Mouse (Mus musculus) MEL (cell line): ENCODE measurements around the gene Olfr320.

Experiments
- CHD1 ChIP-seq: IDR thresholded peaks from 2 replicates; pipeline ENCODE4 v1.6.1; 2012; ENCODE audit warnings: low read depth, mild to moderate bottlenecking, inconsistent platforms, low read length, improper control_type of control experiment
- CTCF ChIP-seq, 3 experiments: IDR thresholded peaks in 2 of 3; conservative IDR thresholded peaks in 1 of 3; 2 replicates each; pipeline ENCODE4 v1.5.1; 2011 to 2012; ENCODE audit warnings: low read length in 3 of 3, low read depth in 2 of 3, mild to moderate bottlenecking in 2 of 3, improper control_type of control experiment in 1 of 3, inconsistent platforms in 1 of 3, mixed read lengths in 1 of 3, moderate library complexity in 1 of 3; ENCODE audit not compliant: control insufficient read depth in 1 of 3, insufficient read depth in 1 of 3, poor library complexity in 1 of 3, severe bottlenecking in 1 of 3
- HCFC1 ChIP-seq: IDR thresholded peaks from 2 replicates; pipeline ENCODE4 v1.6.1; 2012; ENCODE audit warnings: low read depth, mild to moderate bottlenecking, inconsistent platforms, low read length, improper control_type of control experiment, moderate library complexity
- POLR2A ChIP-seq, 2 experiments: IDR thresholded peaks; 2 replicates each; pipeline ENCODE4 v1.6.1; 2011 to 2012; ENCODE audit warnings: low read length in 2 of 2, mild to moderate bottlenecking in 2 of 2, control low read depth in 1 of 2, improper control_type of control experiment in 1 of 2, low read depth in 1 of 2, moderate library complexity in 1 of 2; ENCODE audit not compliant: control insufficient read depth in 1 of 2, insufficient read depth in 1 of 2, poor library complexity in 1 of 2
- POLR2AphosphoS2 ChIP-seq: IDR thresholded peaks from 2 replicates; pipeline ENCODE4 v1.6.1; 2011; ENCODE audit warnings: low read length, improper control_type of control experiment
- UBTF ChIP-seq: IDR thresholded peaks from 2 replicates; pipeline ENCODE4 v1.6.1; 2012; ENCODE audit warnings: low read depth, mild to moderate bottlenecking, inconsistent platforms, low read length, improper control_type of control experiment, moderate library complexity, borderline replicate concordance; ENCODE audit not compliant: insufficient read depth
- ZNF384 ChIP-seq: IDR thresholded peaks from 2 replicates; pipeline ENCODE4 v1.6.1; 2012; ENCODE audit warnings: low read depth, mild to moderate bottlenecking, inconsistent platforms, low read length, improper control_type of control experiment

DNA sequence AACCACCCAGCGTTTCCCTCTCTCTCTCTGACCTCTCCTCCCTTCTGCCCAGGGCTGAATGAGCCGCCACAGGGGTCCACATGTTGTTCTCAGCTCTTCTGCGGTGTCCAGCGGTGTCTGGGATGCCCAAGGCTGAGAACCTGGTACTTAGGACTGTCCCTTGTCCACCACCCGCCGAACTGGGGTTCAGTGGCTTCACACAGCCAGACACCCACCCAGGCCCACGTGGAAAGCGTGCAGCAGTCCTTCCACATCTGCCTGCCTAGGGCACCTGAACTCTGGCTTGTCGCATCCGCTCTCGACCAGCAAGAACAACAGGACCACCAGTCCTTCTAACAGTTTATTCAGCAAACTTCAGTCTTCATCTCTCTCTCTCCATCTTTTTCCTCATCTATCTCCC, 28.2 kb downstream of the Olfr320 start:
- TF ChIP-seq POLR2A (IDR thresholded peaks at IDR 0.05; ENCODE audit: control insufficient read depth in 1 of 2, insufficient read depth in 1 of 2, low read depth in 1 of 2, low read length in 2 of 2, poor library complexity in 1 of 2) (no peak), HCFC1 (no peak), CTCF (IDR thresholded peaks at IDR 0.05 in 2 of 3, conservative IDR thresholded peaks at IDR 0.05 in 1 of 3; ENCODE audit: control insufficient read depth in 1 of 3, insufficient read depth in 1 of 3, low read depth in 2 of 3, low read length in 3 of 3, poor library complexity in 1 of 3, severe bottlenecking in 1 of 3) (no peak), CHD1 (no peak), POLR2AphosphoS2 (no peak), UBTF (no peak), ZNF384 (no peak)
